Mouse (Mus musculus): ENCODE measurements around the gene Lmbrd1.

GRCm38 (mm10) chr1:24650100-24650499 lies 28.3 kb upstream of the Lmbrd1 start:
- TF ChIP-seq CTCF (IDR thresholded peaks at IDR 0.05; ENCODE audit: insufficient read depth, low read depth, low read length) (no peak), POLR2A (IDR thresholded peaks at IDR 0.05; ENCODE audit: insufficient read depth, low read depth, low read length) (no peak)
